Mouse (Mus musculus): Measurements from ENCODE around the gene Rab8b. TPM values are rescaled to one million over a fixed set of nuclear protein-coding genes. Genes with fewer than 3 reads are reported as not detected.
A peak's percentile ranks its signal among the peaks of the same experiment; 100 is the strongest.
"Not testable (repeated sequence)": the region's sequence is repeated elsewhere in the genome, so short reads cannot be mapped to it uniquely, and the experiment has no call there.

Rab8b gene
- polyA plus RNA-seq, 1 experiment: 2.3 TPM

DNA sequence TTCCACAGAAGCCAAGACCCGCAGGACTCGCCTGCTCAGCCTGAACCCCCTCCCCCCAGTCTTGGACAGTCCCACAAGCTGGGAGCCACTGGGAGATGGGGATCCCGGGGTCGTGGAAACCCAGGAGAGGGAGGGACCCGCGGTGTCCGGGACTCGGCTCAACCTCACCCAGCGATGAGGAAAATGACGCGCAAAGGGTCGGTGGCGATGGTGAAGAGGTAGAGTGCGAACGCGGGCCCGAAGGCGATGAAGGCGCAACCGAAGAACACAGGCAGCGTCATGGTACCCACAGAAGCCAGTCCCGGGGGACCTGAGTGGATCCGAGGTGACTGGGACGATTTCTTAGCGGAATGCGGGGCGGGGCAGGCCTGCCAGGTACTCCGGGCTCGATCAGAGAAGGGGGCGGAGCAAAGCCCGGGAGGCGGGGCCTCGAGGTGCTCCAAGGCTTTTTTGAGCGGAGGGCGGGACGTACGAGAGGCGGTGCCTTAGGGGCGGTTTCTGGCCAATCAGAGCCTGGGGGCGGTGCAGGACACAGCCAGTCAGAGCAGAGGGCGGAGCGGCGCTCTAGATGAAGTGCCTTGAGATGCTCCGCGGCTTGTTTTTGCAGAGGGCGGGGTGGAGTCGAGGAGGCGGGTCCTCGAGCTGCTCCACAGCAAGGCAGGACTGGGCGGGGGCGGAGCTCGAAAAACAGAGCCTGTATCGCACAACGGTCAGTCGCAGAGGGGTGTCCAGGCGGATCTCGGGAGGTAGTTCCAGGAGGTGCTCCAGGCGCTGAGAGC lies 85.0 kb downstream of the Rab8b start, which contains the start of gene Aph1c:
TSS of gene Aph1c (minus strand) at position 409 of the 779 bp plus-strand sequence.
- Histone ChIP-seq H3K4me2 (ENCODE audit: low read depth) (peak within 1 kb of the TSS; percentile 86), H3K79me2 (ENCODE audit: control insufficient read depth, insufficient read depth) (no peaks in the 10 kb centered on the region), H3K4me3 (peak within 1 kb of the TSS; percentile 47), H3K27me3 (ENCODE audit: control insufficient read depth, insufficient read depth, insufficient read length) (no peaks in the 10 kb centered on the region), H3ac (ENCODE audit: control insufficient read depth, insufficient read length) (peak within 1 kb of the TSS; percentile 17), H3K36me3 (ENCODE audit: control insufficient read depth, insufficient read depth) (no peaks in the 10 kb centered on the region)
- TF ChIP-seq MYOD1 (IDR thresholded peaks at IDR 0.05; ENCODE audit: control insufficient read depth in 1 of 3, insufficient read length in 2 of 3, low read depth in 2 of 3) (peak in 1 of 3 experiments; percentile 6), TCF12 (IDR thresholded peaks at IDR 0.05; ENCODE audit: insufficient read depth, poor library complexity, severe bottlenecking) (no peak), TCF3 (IDR thresholded peaks at IDR 0.05; ENCODE audit: insufficient read length, low read depth) (no peak), E2F4 (IDR thresholded peaks at IDR 0.05; ENCODE audit: insufficient read depth) (peak; percentile 51), USF1 (IDR thresholded peaks at IDR 0.05; ENCODE audit: low read depth) (no peak), POLR2A (IDR thresholded peaks at IDR 0.05; ENCODE audit: insufficient read length, low read depth) (peak; percentile 54), POLR2AphosphoS2 (IDR thresholded peaks at IDR 0.05; ENCODE audit: insufficient read length, low read depth) (no peak), REST (IDR thresholded peaks at IDR 0.05; ENCODE audit: insufficient read depth, insufficient read length) (no peak), MAX (IDR thresholded peaks at IDR 0.05; ENCODE audit: low read depth) (no peak), MYOG (IDR thresholded peaks at IDR 0.05; ENCODE audit: control insufficient read depth in 1 of 3, insufficient read depth in 1 of 3, insufficient read length in 2 of 3, low read depth in 2 of 3) (no peak)

DNA sequence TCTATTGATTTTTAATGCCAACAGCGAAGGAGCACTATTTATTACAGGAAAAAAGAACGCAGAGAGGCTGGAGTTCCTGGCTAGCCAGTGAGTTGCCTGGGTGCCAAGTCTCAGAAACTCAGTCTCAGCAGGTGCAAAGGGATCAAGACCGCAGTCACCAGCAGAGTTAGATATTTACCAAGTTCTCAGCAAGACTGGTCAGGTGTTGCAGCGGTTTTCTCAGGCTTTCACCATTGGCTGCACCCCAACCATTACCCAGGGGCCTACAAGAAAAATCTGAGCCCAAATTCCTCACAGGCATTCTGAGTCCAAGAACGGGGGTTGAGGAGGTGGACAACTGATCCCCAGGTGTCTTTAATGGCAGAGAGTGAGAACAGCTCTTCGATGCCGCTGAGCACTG lies 85.6 kb downstream of the Rab8b start:
- Histone ChIP-seq H3ac (ENCODE audit: control insufficient read depth, insufficient read length) (no peak overlapping the region), H3K79me2 (ENCODE audit: control insufficient read depth, insufficient read depth) (no peaks in the 10 kb centered on the region), H3K27me3 (ENCODE audit: control insufficient read depth, insufficient read depth, insufficient read length) (no peaks in the 10 kb centered on the region), H3K36me3 (ENCODE audit: control insufficient read depth, insufficient read depth) (no peaks in the 10 kb centered on the region), H3K4me2 (ENCODE audit: low read depth) (peak overlapping the region; percentile 86), H3K4me3 (peak overlapping the region; percentile 47)
- TF ChIP-seq CEBPB (IDR thresholded peaks at IDR 0.05; ENCODE audit: insufficient read depth, poor library complexity, severe bottlenecking) (no peak), POLR2AphosphoS2 (IDR thresholded peaks at IDR 0.05; ENCODE audit: insufficient read length, low read depth) (no peak), USF1 (IDR thresholded peaks at IDR 0.05; ENCODE audit: low read depth) (no peak), MYOD1 (IDR thresholded peaks at IDR 0.05; ENCODE audit: control insufficient read depth in 1 of 3, insufficient read length in 2 of 3, low read depth in 2 of 3) (no peak), MYOG (IDR thresholded peaks at IDR 0.05; ENCODE audit: control insufficient read depth in 1 of 3, insufficient read depth in 1 of 3, insufficient read length in 2 of 3, low read depth in 2 of 3) (no peak), MAX (IDR thresholded peaks at IDR 0.05; ENCODE audit: low read depth) (no peak), SRF (IDR thresholded peaks at IDR 0.05; ENCODE audit: control insufficient read depth, insufficient read length, low read depth) (no peak), E2F4 (IDR thresholded peaks at IDR 0.05; ENCODE audit: insufficient read depth) (no peak), TCF3 (IDR thresholded peaks at IDR 0.05; ENCODE audit: insufficient read length, low read depth) (no peak), TCF12 (IDR thresholded peaks at IDR 0.05; ENCODE audit: insufficient read depth, poor library complexity, severe bottlenecking) (no peak), POLR2A (IDR thresholded peaks at IDR 0.05; ENCODE audit: insufficient read length, low read depth) (no peak)

DNA sequence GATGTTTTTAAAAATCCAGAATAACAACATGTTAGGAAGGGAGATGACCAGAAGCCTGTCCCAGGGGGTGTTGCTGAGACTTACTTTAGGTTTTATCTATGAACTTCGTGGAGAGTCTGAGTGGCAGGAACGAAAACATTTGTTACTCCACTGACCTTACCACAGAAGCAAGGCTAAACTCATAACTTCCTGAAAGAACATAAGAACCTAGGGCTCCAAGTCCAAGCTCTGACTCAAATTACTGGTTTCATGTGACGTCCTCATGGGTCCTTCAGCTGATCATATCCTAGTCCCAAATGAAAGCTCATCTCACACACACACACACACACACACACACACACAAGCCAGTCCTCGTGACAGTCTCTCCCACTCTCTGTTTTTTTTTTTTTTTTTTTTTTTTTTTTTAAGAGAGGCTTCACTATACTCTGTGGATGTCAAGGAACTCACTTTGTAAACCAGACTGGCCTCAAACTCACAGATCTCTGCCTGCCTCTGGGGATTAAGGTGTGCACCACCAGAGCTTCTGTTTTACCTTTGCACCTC lies 87.0 kb downstream of the Rab8b start:
- Histone ChIP-seq H3K36me3 (ENCODE audit: control insufficient read depth, insufficient read depth) (no peaks in the 10 kb centered on the region), H3ac (ENCODE audit: control insufficient read depth, insufficient read length) (no peak overlapping the region), H3K4me3 (no peak overlapping the region), H3K27me3 (ENCODE audit: control insufficient read depth, insufficient read depth, insufficient read length) (no peaks in the 10 kb centered on the region), H3K79me2 (ENCODE audit: control insufficient read depth, insufficient read depth) (no peaks in the 10 kb centered on the region), H3K4me2 (ENCODE audit: low read depth) (no peak overlapping the region)
- no peak for TF ChIP-seq SRF (IDR thresholded peaks at IDR 0.05; ENCODE audit: control insufficient read depth, insufficient read length, low read depth)
- no peak for TF ChIP-seq TCF12 (IDR thresholded peaks at IDR 0.05; ENCODE audit: insufficient read depth, poor library complexity, severe bottlenecking)
- TF ChIP-seq USF1 (IDR thresholded peaks at IDR 0.05; ENCODE audit: low read depth): no peak
- TF ChIP-seq MAX (IDR thresholded peaks at IDR 0.05; ENCODE audit: low read depth): no peak
- no peak for TF ChIP-seq POLR2AphosphoS2 (IDR thresholded peaks at IDR 0.05; ENCODE audit: insufficient read length, low read depth)

DNA sequence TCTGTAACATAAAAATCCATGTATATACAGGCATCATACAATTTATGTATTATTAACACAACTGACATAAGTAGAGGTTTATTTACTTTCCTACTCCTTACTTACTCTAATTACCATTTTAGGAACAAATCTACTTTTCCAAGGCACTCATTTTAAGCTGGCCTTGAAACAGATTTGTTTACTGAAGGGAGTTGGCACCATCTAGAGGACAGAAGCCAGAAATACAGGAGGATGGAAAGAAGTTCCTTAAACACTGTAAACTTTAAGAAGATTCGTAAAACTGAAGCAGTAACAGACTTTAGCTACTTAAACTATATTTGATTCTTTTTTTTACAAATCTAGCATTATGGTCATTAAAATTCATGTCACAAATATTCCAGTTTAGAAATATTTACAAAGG lies 93.5 kb downstream of the Rab8b start:
- Histone ChIP-seq H3ac (ENCODE audit: control insufficient read depth, insufficient read length) (no peak overlapping the region), H3K4me2 (ENCODE audit: low read depth) (no peak overlapping the region), H3K4me3 (no peak overlapping the region), H3K27me3 (ENCODE audit: control insufficient read depth, insufficient read depth, insufficient read length) (no peaks in the 10 kb centered on the region), H3K79me2 (ENCODE audit: control insufficient read depth, insufficient read depth) (no peaks in the 10 kb centered on the region), H3K36me3 (ENCODE audit: control insufficient read depth, insufficient read depth) (no peaks in the 10 kb centered on the region)
- TF ChIP-seq MYOG (IDR thresholded peaks at IDR 0.05; ENCODE audit: control insufficient read depth in 1 of 3, insufficient read depth in 1 of 3, insufficient read length in 2 of 3, low read depth in 2 of 3) (no peak), POLR2AphosphoS2 (IDR thresholded peaks at IDR 0.05; ENCODE audit: insufficient read length, low read depth) (no peak), CEBPB (IDR thresholded peaks at IDR 0.05; ENCODE audit: insufficient read depth, poor library complexity, severe bottlenecking) (no peak), POLR2A (IDR thresholded peaks at IDR 0.05; ENCODE audit: insufficient read length, low read depth) (no peak), E2F4 (IDR thresholded peaks at IDR 0.05; ENCODE audit: insufficient read depth) (no peak), TCF12 (IDR thresholded peaks at IDR 0.05; ENCODE audit: insufficient read depth, poor library complexity, severe bottlenecking) (no peak)

DNA sequence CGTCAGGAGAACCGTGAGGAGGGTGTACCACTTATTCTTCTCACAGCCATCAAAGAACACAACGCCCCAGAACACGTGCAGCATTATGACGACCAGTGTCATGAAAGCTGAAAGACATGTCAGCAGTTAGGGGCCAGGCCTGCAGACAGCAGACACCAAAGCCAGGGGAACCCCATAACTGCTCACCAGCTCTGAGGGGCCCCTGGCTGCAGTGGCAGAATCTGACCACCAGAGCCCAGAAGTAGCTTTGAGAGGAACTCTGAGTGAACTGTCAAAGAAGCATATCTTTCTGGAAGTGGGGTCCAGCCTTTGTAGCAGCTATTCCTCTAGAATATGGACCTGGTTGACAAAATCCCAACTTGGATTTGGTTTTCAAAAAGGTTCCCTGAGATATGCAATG lies 97.2 kb downstream of the Rab8b start:
- H3K79me2 ChIP-seq (ENCODE audit: control insufficient read depth, insufficient read depth); H3K36me3 ChIP-seq (ENCODE audit: control insufficient read depth, insufficient read depth); H3K4me2 ChIP-seq (ENCODE audit: low read depth); H3ac ChIP-seq (ENCODE audit: control insufficient read depth, insufficient read length); H3K27me3 ChIP-seq (ENCODE audit: control insufficient read depth, insufficient read depth, insufficient read length); H3K4me3 ChIP-seq: not testable (repeated sequence)
